In genomic region chr9:31320734-31321133, GRCm38 (mm10) we compare ENCODE assay signal across 25 mouse cellular contexts. TPM values are rescaled to one million over a fixed set of nuclear protein-coding genes. Genes with fewer than 3 reads are reported as not detected.
DNase-seq lines count a peak whose midpoint lies in the region; ATAC-seq and TF ChIP-seq lines count a peak whose summit lies in the region.
"Had no signal": no experiment of that assay in that cellular context is flagged by ENCODE, and none has a peak within 500 bp of the region (broad histone marks: within the 10 kb centered on the region; RNA-seq: fewer than 3 reads in every experiment).

No protein-coding gene starts in this region.

- no peak for ATAC-seq in lung, postnatal 0 days
- ATAC-seq in erythroid progenitor cell, adult 5-6 weeks (replicated peaks; ENCODE audit: low FRiP score, poor library complexity, severe bottlenecking) = no peak
- ATAC-seq: forebrain, embryonic 16.5 days; hindbrain, postnatal 0 days; intestine, postnatal 0 days had no signal

- TF ChIP-seq POLR2A in cerebellum, adult 2 months (IDR thresholded peaks at IDR 0.05; ENCODE audit: borderline replicate concordance, insufficient read depth, low read length) = no peak

- H3K9me3 ChIP-seq in lung, postnatal 0 days (ENCODE audit: low read length) = no peaks in the 10 kb centered on the region
- no peaks in the 10 kb centered on the region for H3K9me3 ChIP-seq in embryonic facial prominence, embryonic 10.5 days
- H3K9me3 ChIP-seq: liver, embryonic 15.5 days; stomach, embryonic 15.5 days had no signal

- TF ChIP-seq EP300 in lung, postnatal 0 days (IDR thresholded peaks at IDR 0.05) = no peak

- no peak overlapping the region for H3K9ac ChIP-seq in lung, postnatal 0 days (replicated peaks; ENCODE audit: low read depth)
- H3K9ac ChIP-seq: liver, embryonic 15.5 days; stomach, embryonic 15.5 days had no signal

- no peak for DNase-seq in cerebellum, adult 2 months
- no peak for DNase-seq in cerebellum, adult 18-20 months
- peak; percentile 30 for DNase-seq in lung, postnatal 0 days (ENCODE audit: low spot score)
- DNase-seq in lung, postnatal 4 days = no peak
- no peak for DNase-seq in embryonic facial prominence, embryonic 10.5 days (ENCODE audit: low spot score)
- peak; percentile 56 for DNase-seq in large intestine, adult 2 months (ENCODE audit: low read depth, low spot score)
- no peak for DNase-seq in retina, postnatal 1 day
- DNase-seq: adrenal gland, postnatal 10 days; cerebellum, adult 8-10 months; cerebellum, postnatal 36 days; embryo, embryonic 11 days; gastrocnemius, postnatal 10 days; heart, adult 11 months; kidney, postnatal 25 days; lung, postnatal 14 days; right cerebral cortex, adult 18-20 months; thymus, adult 2 months had no signal

- no peak overlapping the region for H3K4me2 ChIP-seq in lung, postnatal 0 days (replicated peaks; ENCODE audit: low read depth, low read length)
- H3K4me2 ChIP-seq: heart, embryonic 11.5 days; liver, embryonic 15.5 days; stomach, embryonic 15.5 days had no signal

- no peak for TF ChIP-seq CTCF in cerebellum, adult 2 months (IDR thresholded peaks at IDR 0.05; ENCODE audit: borderline replicate concordance, insufficient read depth, low read depth, low read length)
- no peak for TF ChIP-seq CTCF in lung, postnatal 0 days (IDR thresholded peaks at IDR 0.05)

- no peaks in the 10 kb centered on the region for H3K36me3 ChIP-seq in lung, postnatal 0 days (ENCODE audit: insufficient read depth, low read length)
- H3K36me3 ChIP-seq in embryonic facial prominence, embryonic 10.5 days (replicated peaks) = peaks cover 13% of the 10 kb centered on the region; the same call in 1 of the 2 replicates
- H3K36me3 ChIP-seq: stomach, embryonic 15.5 days had no signal

- no peak overlapping the region for H3K4me3 ChIP-seq in cerebellum, adult 2 months (replicated peaks; ENCODE audit: insufficient read depth, low read depth, low read length)
- H3K4me3 ChIP-seq in lung, postnatal 0 days (ENCODE audit: low read depth, low read length) = no peak overlapping the region
- H3K4me3 ChIP-seq in embryonic facial prominence, embryonic 10.5 days = no peak overlapping the region
- H3K4me3 ChIP-seq: liver, embryonic 15.5 days; stomach, embryonic 15.5 days had no signal

- peak overlapping the region; percentile 32; the same call in 1 of the 2 replicates for H3K27ac ChIP-seq in cerebellum, adult 2 months (ENCODE audit: insufficient read depth, low read length)
- H3K27ac ChIP-seq in lung, postnatal 0 days (ENCODE audit: low read length) = no peak overlapping the region
- H3K27ac ChIP-seq in embryonic facial prominence, embryonic 10.5 days (replicated peaks) = peak overlapping the region; percentile 55
- H3K27ac ChIP-seq: hindbrain, postnatal 0 days; liver, embryonic 15.5 days; stomach, embryonic 15.5 days had no signal

- H3K4me1 ChIP-seq in cerebellum, adult 2 months (ENCODE audit: control insufficient read depth, insufficient read depth, low read length) = peaks cover 12% of the 10 kb centered on the region; the same call in 1 of the 2 replicates
- peaks cover 4% of the 10 kb centered on the region; the same call in 1 of the 2 replicates for H3K4me1 ChIP-seq in lung, postnatal 0 days (ENCODE audit: insufficient read depth, low read depth, low read length)
- H3K4me1 ChIP-seq in embryonic facial prominence, embryonic 10.5 days = peaks cover 27% of the 10 kb centered on the region

- 50% methylated on average over 1 of the region's 1 CpGs for WGBS in cerebellum, adult 2 months
- 16% methylated on average over 1 of the region's 1 CpGs for WGBS in lung, postnatal 0 days
- WGBS in embryonic facial prominence, embryonic 10.5 days = 55% methylated on average over 1 of the region's 1 CpGs
- WGBS in large intestine, adult 2 months = 15% methylated on average over 1 of the region's 1 CpGs

- no peaks in the 10 kb centered on the region for H3K27me3 ChIP-seq in cerebellum, adult 2 months (ENCODE audit: control insufficient read depth, insufficient read depth, low read length)
- H3K27me3 ChIP-seq in lung, postnatal 0 days (replicated peaks; ENCODE audit: insufficient read depth, low read length) = no peaks in the 10 kb centered on the region
- H3K27me3 ChIP-seq in embryonic facial prominence, embryonic 10.5 days (replicated peaks; ENCODE audit: low read depth, poor library complexity, severe bottlenecking) = no peaks in the 10 kb centered on the region
- H3K27me3 ChIP-seq: liver, embryonic 15.5 days; Patski; stomach, embryonic 15.5 days had no signal

RNA-seq across cellular contexts. Expression of gene Prdm10, which starts 40.4 kb away (rescaled TPM):
- 21.5 and 23.4 TPM in 2 replicates for polyA plus RNA-seq in cerebellum, adult 2 months (2012; rRNA removed)
- 1.2 and 1.5 TPM in 2 replicates for polyA plus RNA-seq in lung, postnatal 0 days (2015; fragmentation: Nextera tagmentation; extraction: Ambion mirVana)
- 8.1 and 8.3 TPM in 2 replicates for polyA plus RNA-seq in embryonic facial prominence, embryonic 10.5 days (2016; fragmentation: Nextera tagmentation; extraction: Ambion mirVana)
- 3.7 and 8.5 TPM in 2 replicates for polyA plus RNA-seq in large intestine, adult 2 months (2012; rRNA removed)
- 25.6 and 25.9 TPM in 2 replicates for total RNA-seq in erythroid progenitor cell, adult 5-6 weeks (2015; ENCODE audit: low replicate concordance)
- 30.8 and 32.2 TPM in 2 replicates for total RNA-seq in erythroid progenitor cell, adult 5-6 weeks (2017; ENCODE audit: low replicate concordance)

Comparison
In these comparisons a context has a peak if more than half of its experiments do, and no peak if none do; other contexts are left out.
1. DNase-seq: peak in lung, postnatal 0 days (single experiment) and large intestine, adult 2 months (single experiment); none in cerebellum, adult 2 months (0 of 2), cerebellum, adult 18-20 months (0 of 2), lung, postnatal 4 days (0 of 2), embryonic facial prominence, embryonic 10.5 days (single experiment) and retina, postnatal 1 day (single experiment).